Mouse (Mus musculus) MEL (cell line): Measurements from ENCODE around the gene Ghitm. TPM values are rescaled to one million over a fixed set of nuclear protein-coding genes. Genes with fewer than 3 reads are reported as not detected.

Source experiments
- DNase-seq: peaks from one replicate; pipeline ENCODE4 v3.0.0; 2011; ENCODE audit warnings: low read depth, low spot score
- H3K27ac ChIP-seq: 2 replicates; pipeline ENCODE4 v1.5.1; 2012; ENCODE audit warnings: low read depth, mild to moderate bottlenecking, control low read depth, low read length, moderate library complexity; ENCODE audit not compliant: control insufficient read depth
- H3K27me3 ChIP-seq, 2 experiments: fragments of 150-350 bp in 1 of 2; sonication (generic) in 1 of 2; 2 replicates each; pipeline ENCODE4 v1.6.1; 2012; ENCODE audit warnings: low read length in 2 of 2, mild to moderate bottlenecking in 2 of 2, improper control_type of control experiment in 1 of 2, moderate library complexity in 1 of 2; ENCODE audit not compliant: insufficient read depth in 2 of 2, control insufficient read depth in 1 of 2
- H3K36me3 ChIP-seq, 2 experiments: 2 replicates each; pipeline ENCODE4 v1.6.1; 2012 to 2014; ENCODE audit warnings: low read length in 2 of 2, improper control_type of control experiment in 1 of 2, inconsistent platforms in 1 of 2, mild to moderate bottlenecking in 1 of 2; ENCODE audit not compliant: insufficient read depth in 2 of 2, control insufficient read depth in 1 of 2
- H3K4me1 ChIP-seq, 2 experiments: fragments of 150-350 bp in 1 of 2; sonication (generic) in 1 of 2; 2 replicates each; pipeline ENCODE4 v1.6.1; 2012; ENCODE audit warnings: low read length in 2 of 2, improper control_type of control experiment in 1 of 2, mild to moderate bottlenecking in 1 of 2; ENCODE audit not compliant: insufficient read depth in 2 of 2, control insufficient read depth in 1 of 2
- H3K4me3 ChIP-seq, 2 experiments: fragments of 150-350 bp in 1 of 2; sonication (generic) in 1 of 2; 2 replicates each; pipeline ENCODE4 v1.5.1; 2012; ENCODE audit warnings: low read depth in 2 of 2, low read length in 2 of 2, mild to moderate bottlenecking in 2 of 2, moderate library complexity in 2 of 2, control low read depth in 1 of 2, improper control_type of control experiment in 1 of 2; ENCODE audit not compliant: control insufficient read depth in 1 of 2, insufficient read depth in 1 of 2
- H3K79me2 ChIP-seq: 2 replicates; pipeline ENCODE4 v1.6.1; 2012; ENCODE audit warnings: mild to moderate bottlenecking, low read length, moderate library complexity; ENCODE audit not compliant: control insufficient read depth, poor library complexity, insufficient read depth
- H3K9ac ChIP-seq: 2 replicates; pipeline ENCODE4 v1.6.1; 2012; ENCODE audit warnings: low read depth, mild to moderate bottlenecking, control low read depth, low read length, moderate library complexity; ENCODE audit not compliant: control insufficient read depth, poor library complexity, severe bottlenecking
- H3K9me3 ChIP-seq: fragments of 150-350 bp; sonication (generic); replicated peaks from 2 replicates; pipeline ENCODE4 v1.6.1; 2012; ENCODE audit warnings: mild to moderate bottlenecking, low read length, improper control_type of control experiment, moderate library complexity; ENCODE audit not compliant: insufficient read depth
- CHD1 ChIP-seq: IDR thresholded peaks from 2 replicates; pipeline ENCODE4 v1.6.1; 2012; ENCODE audit warnings: low read depth, mild to moderate bottlenecking, inconsistent platforms, low read length, improper control_type of control experiment
- CHD2 ChIP-seq: IDR thresholded peaks from 2 replicates; pipeline ENCODE4 v1.6.1; 2011; ENCODE audit warnings: low read length, improper control_type of control experiment
- CTCF ChIP-seq, 3 experiments: IDR thresholded peaks in 2 of 3; conservative IDR thresholded peaks in 1 of 3; 2 replicates each; pipeline ENCODE4 v1.5.1; 2011 to 2012; ENCODE audit warnings: low read length in 3 of 3, low read depth in 2 of 3, mild to moderate bottlenecking in 2 of 3, improper control_type of control experiment in 1 of 3, inconsistent platforms in 1 of 3, mixed read lengths in 1 of 3, moderate library complexity in 1 of 3; ENCODE audit not compliant: control insufficient read depth in 1 of 3, insufficient read depth in 1 of 3, poor library complexity in 1 of 3, severe bottlenecking in 1 of 3
- E2F4 ChIP-seq: IDR thresholded peaks from 2 replicates; pipeline ENCODE4 v1.6.1; 2011; ENCODE audit warnings: low read depth, low read length, improper control_type of control experiment, borderline replicate concordance
- ELF1 ChIP-seq: IDR thresholded peaks from 2 replicates; pipeline ENCODE4 v1.6.1; 2014; ENCODE audit warnings: low read depth, mild to moderate bottlenecking, inconsistent platforms, low read length, improper control_type of control experiment, moderate library complexity
- ETS1 ChIP-seq: IDR thresholded peaks from 2 replicates; pipeline ENCODE4 v1.6.1; 2012; ENCODE audit warnings: low read depth, mild to moderate bottlenecking, inconsistent platforms, low read length, improper control_type of control experiment, moderate library complexity
- GATA1 ChIP-seq: IDR thresholded peaks from 2 replicates; pipeline ENCODE4 v1.6.1; 2011; ENCODE audit warnings: low read depth, low read length, improper control_type of control experiment
- HCFC1 ChIP-seq: IDR thresholded peaks from 2 replicates; pipeline ENCODE4 v1.6.1; 2012; ENCODE audit warnings: low read depth, mild to moderate bottlenecking, inconsistent platforms, low read length, improper control_type of control experiment, moderate library complexity
- MAX ChIP-seq: IDR thresholded peaks from 2 replicates; pipeline ENCODE4 v1.6.1; 2011; ENCODE audit warnings: low read length, improper control_type of control experiment
- MAZ ChIP-seq: IDR thresholded peaks from 2 replicates; pipeline ENCODE4 v1.6.1; 2012; ENCODE audit warnings: low read depth, mild to moderate bottlenecking, inconsistent platforms, low read length, improper control_type of control experiment
- MEF2A ChIP-seq: IDR thresholded peaks from 2 replicates; pipeline ENCODE4 v1.6.1; 2014; ENCODE audit warnings: low read depth, mild to moderate bottlenecking, inconsistent platforms, low read length, improper control_type of control experiment; ENCODE audit not compliant: poor library complexity, insufficient replicate concordance, severe bottlenecking; ENCODE audit errors: extremely low read depth
- MYB ChIP-seq: IDR thresholded peaks from 2 replicates; pipeline ENCODE4 v1.6.1; 2011; ENCODE audit warnings: mild to moderate bottlenecking, low read depth, low read length, improper control_type of control experiment
- NELFE ChIP-seq: IDR thresholded peaks from 2 replicates; pipeline ENCODE4 v1.6.1; 2011; ENCODE audit warnings: low read depth, low read length, improper control_type of control experiment
- NRF1 ChIP-seq: IDR thresholded peaks from 2 replicates; pipeline ENCODE4 v1.6.1; 2014; ENCODE audit warnings: low read depth, mild to moderate bottlenecking, inconsistent platforms, low read length, improper control_type of control experiment, moderate library complexity; ENCODE audit not compliant: poor library complexity, insufficient read depth, severe bottlenecking
- POLR2AphosphoS2 ChIP-seq: IDR thresholded peaks from 2 replicates; pipeline ENCODE4 v1.6.1; 2011; ENCODE audit warnings: low read length, improper control_type of control experiment
- POLR2AphosphoS5 ChIP-seq: IDR thresholded peaks from 2 replicates; pipeline ENCODE4 v1.6.1; 2012; ENCODE audit warnings: low read depth, borderline replicate concordance, mild to moderate bottlenecking, inconsistent platforms, low read length, moderate library complexity, mixed read lengths
- RCOR1 ChIP-seq: IDR thresholded peaks from 2 replicates; pipeline ENCODE4 v1.6.1; 2012; ENCODE audit warnings: low read depth, mild to moderate bottlenecking, inconsistent platforms, low read length, improper control_type of control experiment
- SMC3 ChIP-seq: IDR thresholded peaks from 2 replicates; pipeline ENCODE4 v1.6.1; 2011; ENCODE audit warnings: low read depth, low read length, improper control_type of control experiment
- TBP ChIP-seq: IDR thresholded peaks from 2 replicates; pipeline ENCODE4 v1.8.0; 2011; ENCODE audit warnings: low read depth, low read length, improper control_type of control experiment
- TCF12 ChIP-seq: IDR thresholded peaks from 2 replicates; pipeline ENCODE4 v1.6.1; 2014; ENCODE audit warnings: low read depth, mild to moderate bottlenecking, inconsistent platforms, low read length, improper control_type of control experiment, moderate library complexity
- ZC3H11A ChIP-seq: IDR thresholded peaks from 2 replicates; pipeline ENCODE4 v1.6.1; 2012; ENCODE audit warnings: low read depth, mild to moderate bottlenecking, inconsistent platforms, low read length, improper control_type of control experiment
- ZMIZ1 ChIP-seq: IDR thresholded peaks from 2 replicates; pipeline ENCODE4 v1.6.1; 2012; ENCODE audit warnings: low read depth, mild to moderate bottlenecking, inconsistent platforms, low read length, improper control_type of control experiment, moderate library complexity
- polyA plus RNA-seq, 2 experiments: library from polyadenylated mRNA; stranded (reverse) in 1 of 2; unstranded in 1 of 2; fragments of >175 nt in 1 of 2; fragments of >200 nt in 1 of 2; gene quantifications; 2 replicates each; pipeline versions ENCODE4 v1.2.1 to v1.2.4; 2012; ENCODE audit warnings: low replicate concordance in 2 of 2, low read depth in 1 of 2; ENCODE audit not compliant: insufficient read length in 2 of 2, insufficient read depth in 1 of 2, missing spikeins in 1 of 2
- total RNA-seq: library from RNA; depleted of rRNA; stranded (reverse); fragments of 300-350 nt; gene quantifications from 2 replicates; pipeline ENCODE4 v1.2.3, GENCODE M21; 2012; rRNA removed

Gene Ghitm
- total and polyA plus RNA-seq, 3 experiments = 108 to 279 (median 138) TPM

GRCm38 (mm10) chr14:37083755-37084154 lies 51.3 kb downstream of the Ghitm start:
- Histone ChIP-seq H3K9ac (no peak overlapping the region), H3K79me2 (no peaks in the 10 kb centered on the region), H3K27me3 (no peaks in the 10 kb centered on the region), H3K36me3 (no peaks in the 10 kb centered on the region), H3K4me3 (no peak overlapping the region), H3K4me1 (no peaks in the 10 kb centered on the region), H3K27ac (no peak overlapping the region), H3K9me3 (no peaks in the 10 kb centered on the region)
- TF ChIP-seq NELFE (no peak), POLR2AphosphoS2 (no peak), ETS1 (no peak), MAZ (no peak), TCF12 (no peak), RCOR1 (no peak), MYB (no peak), TBP (no peak), NRF1 (no peak), MEF2A (no peak), HCFC1 (no peak), E2F4 (no peak), ZC3H11A (no peak)
- DNase-seq = no peak

- no peak for DNase-seq
- Histone ChIP-seq H3K79me2 (no peaks in the 10 kb centered on the region), H3K36me3 (no peaks in the 10 kb centered on the region), H3K4me3 (no peak overlapping the region), H3K9me3 (no peaks in the 10 kb centered on the region), H3K27ac (no peak overlapping the region), H3K4me1 (no peaks in the 10 kb centered on the region), H3K9ac (no peak overlapping the region), H3K27me3 (no peaks in the 10 kb centered on the region)
- no peak for TF ChIP-seq POLR2AphosphoS2
- TF ChIP-seq MAX = no peak
- TF ChIP-seq NRF1 = no peak
- no peak for TF ChIP-seq CTCF (IDR thresholded peaks at IDR 0.05 in 2 of 3, conservative IDR thresholded peaks at IDR 0.05 in 1 of 3; ENCODE audit: control insufficient read depth in 1 of 3, insufficient read depth in 1 of 3, low read depth in 2 of 3, low read length in 3 of 3, poor library complexity in 1 of 3, severe bottlenecking in 1 of 3)
- TF ChIP-seq MYB = no peak
- no peak for TF ChIP-seq CHD2
- no peak for TF ChIP-seq TBP
- no peak for TF ChIP-seq ETS1
- TF ChIP-seq GATA1 = no peak
- TF ChIP-seq E2F4 = no peak
- no peak for TF ChIP-seq SMC3
- TF ChIP-seq ZMIZ1 = no peak
- no peak for TF ChIP-seq RCOR1
- no peak for TF ChIP-seq POLR2AphosphoS5
- no peak for TF ChIP-seq CHD1
- TF ChIP-seq ELF1 = no peak
Observed at GRCm38 (mm10) chr14:37080724-37081123, 54.3 kb downstream of the Ghitm start.

Other genes starting within 250 kb of the Ghitm start
- 3.0 and 3.9 TPM in 2 replicates for gene Ccser2, start 166.5 kb downstream of the Ghitm start, total RNA-seq
- gene Ccser2, start 166.5 kb downstream of the Ghitm start, polyA plus RNA-seq = 1 to 10 TPM in 1 of 2 experiments, not detected in 1; 4.2 TPM
- gene Rgr, start 86.3 kb downstream of the Ghitm start, total RNA-seq = not detected in 2 replicates
- gene Rgr, start 86.3 kb downstream of the Ghitm start, polyA plus RNA-seq = not detected
- not detected in 2 replicates for gene Lrit1, start 80.4 kb downstream of the Ghitm start, total RNA-seq
- gene Lrit1, start 80.4 kb downstream of the Ghitm start, polyA plus RNA-seq = not detected
- gene Lrit2, start 67.3 kb downstream of the Ghitm start, total RNA-seq = not detected in 2 replicates
- not detected for gene Lrit2, start 67.3 kb downstream of the Ghitm start, polyA plus RNA-seq
- not detected in 2 replicates for gene Cdhr1, start 36.9 kb downstream of the Ghitm start, total RNA-seq
- gene Cdhr1, start 36.9 kb downstream of the Ghitm start, polyA plus RNA-seq = not detected
- gene 2610528A11Rik, start 21.2 kb downstream of the Ghitm start, total RNA-seq = not detected in 2 replicates
- under 1 TPM in 1 of 2 experiments, not detected in 1; 0.14 TPM for gene 2610528A11Rik, start 21.2 kb downstream of the Ghitm start, polyA plus RNA-seq